Mouse (Mus musculus): Measurements from ENCODE around the gene Sdr42e1. TPM values are rescaled to one million over a fixed set of nuclear protein-coding genes. Genes with fewer than 3 reads are reported as not detected.

Sdr42e1 gene
- total RNA-seq, 1 experiment from 2014 or later: 0.76 TPM

GRCm38 (mm10) chr8:117672558-117672957 is 931 bp downstream of the Sdr42e1 start:
- no peak for ATAC-seq (replicated peaks; ENCODE audit: insufficient number of reproducible peaks, low FRiP score, low TSS enrichment, poor library complexity, severe bottlenecking)

GRCm38 (mm10) chr8:117670461-117670860 is 3.0 kb downstream of the Sdr42e1 start:
- ATAC-seq (replicated peaks; ENCODE audit: insufficient number of reproducible peaks, low FRiP score, low TSS enrichment, poor library complexity, severe bottlenecking): no peak

GRCm38 (mm10) chr8:117667349-117668124 is 6.0 kb downstream of the Sdr42e1 start:
- ATAC-seq (replicated peaks; ENCODE audit: insufficient number of reproducible peaks, low FRiP score, low TSS enrichment, poor library complexity, severe bottlenecking): no peak

GRCm38 (mm10) chr8:117660358-117661031 is 13.0 kb downstream of the Sdr42e1 start:
- no peak for ATAC-seq (replicated peaks; ENCODE audit: insufficient number of reproducible peaks, low FRiP score, low TSS enrichment, poor library complexity, severe bottlenecking)

- no peak for ATAC-seq (replicated peaks; ENCODE audit: insufficient number of reproducible peaks, low FRiP score, low TSS enrichment, poor library complexity, severe bottlenecking)
Measured at GRCm38 (mm10) chr8:117658990-117659389, 14.5 kb downstream of the Sdr42e1 start.

GRCm38 (mm10) chr8:117652318-117652717 is 21.2 kb downstream of the Sdr42e1 start:
- ATAC-seq (replicated peaks; ENCODE audit: insufficient number of reproducible peaks, low FRiP score, low TSS enrichment, poor library complexity, severe bottlenecking): no peak

GRCm38 (mm10) chr8:117646440-117646839 is 27.0 kb downstream of the Sdr42e1 start:
- ATAC-seq (replicated peaks; ENCODE audit: insufficient number of reproducible peaks, low FRiP score, low TSS enrichment, poor library complexity, severe bottlenecking): no peak

GRCm38 (mm10) chr8:117646020-117646419 is 27.5 kb downstream of the Sdr42e1 start:
- ATAC-seq (replicated peaks; ENCODE audit: insufficient number of reproducible peaks, low FRiP score, low TSS enrichment, poor library complexity, severe bottlenecking): 0 out of 2 replicates have a peak, but pooled peaks have one; percentile 58

- no peak for ATAC-seq (replicated peaks; ENCODE audit: insufficient number of reproducible peaks, low FRiP score, low TSS enrichment, poor library complexity, severe bottlenecking)
Measured at GRCm38 (mm10) chr8:117645486-117645885, 28.0 kb downstream of the Sdr42e1 start.

GRCm38 (mm10) chr8:117639631-117640030 is 33.9 kb downstream of the Sdr42e1 start:
- ATAC-seq (replicated peaks; ENCODE audit: insufficient number of reproducible peaks, low FRiP score, low TSS enrichment, poor library complexity, severe bottlenecking): 0 out of 2 replicates have a peak, but pooled peaks have one; percentile 10

GRCm38 (mm10) chr8:117637462-117637861 is 36.0 kb downstream of the Sdr42e1 start:
- ATAC-seq (replicated peaks; ENCODE audit: insufficient number of reproducible peaks, low FRiP score, low TSS enrichment, poor library complexity, severe bottlenecking): no peak

GRCm38 (mm10) chr8:117634406-117634805 is 39.1 kb downstream of the Sdr42e1 start:
- no peak for ATAC-seq (replicated peaks; ENCODE audit: insufficient number of reproducible peaks, low FRiP score, low TSS enrichment, poor library complexity, severe bottlenecking)

- no peak for ATAC-seq (replicated peaks; ENCODE audit: insufficient number of reproducible peaks, low FRiP score, low TSS enrichment, poor library complexity, severe bottlenecking)
Measured at GRCm38 (mm10) chr8:117632532-117632931, 41.0 kb downstream of the Sdr42e1 start.

- no peak for ATAC-seq (replicated peaks; ENCODE audit: insufficient number of reproducible peaks, low FRiP score, low TSS enrichment, poor library complexity, severe bottlenecking)
Measured at GRCm38 (mm10) chr8:117627096-117627495, 46.4 kb downstream of the Sdr42e1 start.

GRCm38 (mm10) chr8:117626040-117626838 is 47.2 kb downstream of the Sdr42e1 start:
- ATAC-seq (replicated peaks; ENCODE audit: insufficient number of reproducible peaks, low FRiP score, low TSS enrichment, poor library complexity, severe bottlenecking): no peak; the same call in 1 of the 2 replicates

- ATAC-seq (replicated peaks; ENCODE audit: insufficient number of reproducible peaks, low FRiP score, low TSS enrichment, poor library complexity, severe bottlenecking): no peak
Measured at GRCm38 (mm10) chr8:117612861-117613260, 60.6 kb downstream of the Sdr42e1 start.
